ENCODE assay signal across 8 mouse cellular contexts in the genomic region with DNA sequence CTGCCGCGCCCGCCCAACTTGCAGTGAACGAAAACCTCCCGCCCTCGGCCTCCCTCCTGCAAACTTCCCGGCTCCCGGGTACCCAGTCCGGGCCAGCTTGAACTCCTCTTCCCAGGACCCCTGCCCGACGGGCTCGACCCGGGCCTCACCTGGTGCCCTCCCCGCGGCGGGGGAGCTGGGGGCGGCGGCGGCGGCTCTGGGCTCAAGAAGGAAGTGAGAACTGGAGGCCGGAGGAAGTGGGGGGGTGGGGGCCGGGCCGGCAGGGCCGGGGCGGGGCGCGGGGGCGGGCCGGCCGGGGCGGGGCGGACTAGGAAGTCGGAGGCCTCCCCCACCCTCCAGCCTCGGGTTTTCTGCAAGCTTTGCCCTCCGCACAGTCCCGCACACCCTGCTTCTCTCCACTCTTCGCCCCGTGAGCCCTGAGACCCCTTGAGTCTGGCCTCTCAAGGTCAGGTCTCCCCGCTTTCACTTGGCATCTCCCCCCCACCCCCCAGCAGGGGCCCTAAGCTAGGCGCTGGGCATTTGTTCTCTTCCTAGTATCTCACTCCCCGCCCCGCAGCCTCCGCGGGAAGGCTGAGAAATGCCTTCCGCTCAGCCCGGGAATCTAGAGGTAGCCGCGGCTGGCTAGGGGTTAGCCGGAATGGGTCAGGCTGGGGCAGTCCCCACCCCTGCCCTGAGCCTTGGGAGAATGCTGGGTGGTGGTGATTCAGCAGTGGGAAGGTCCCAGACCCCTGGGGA. TPM values are rescaled to one million over a fixed set of nuclear protein-coding genes. Genes with fewer than 3 reads are reported as not detected.
DNase-seq lines count a peak whose midpoint lies in the region; ATAC-seq lines count a peak whose summit lies in the region.

No protein-coding gene starts in this region.

- no peaks in the 10 kb centered on the region for H3K9me3 ChIP-seq in hindbrain, embryonic 13.5 days

- H3K36me3 ChIP-seq in hindbrain, embryonic 13.5 days = no peaks in the 10 kb centered on the region

- peak overlapping the region; percentile 90 for H3K4me2 ChIP-seq in hindbrain, embryonic 13.5 days

- peak overlapping the region; percentile 85 for H3K9ac ChIP-seq in hindbrain, embryonic 13.5 days

- peak; percentile 70 for DNase-seq in T-cell, adult 2 months (ENCODE audit: low spot score)
- DNase-seq in cerebellum, postnatal 14 days = peak; percentile 66 to 76
- peak; percentile 29 to 38 for DNase-seq in frontal cortex, postnatal 36 days (ENCODE audit: low spot score in 2 of 2)
- DNase-seq in left cerebral cortex, postnatal 25 days (ENCODE audit: low spot score in 2 of 2) = peak; percentile 32 to 36
- DNase-seq in right cerebral cortex, postnatal 10 days (ENCODE audit: low spot score in 2 of 2) = peak; percentile 53 to 58
- peak; percentile 39 for DNase-seq in urinary bladder, postnatal 10 days (ENCODE audit: low spot score)

- peak; percentile 81 for ATAC-seq in hindbrain, embryonic 13.5 days (ENCODE audit: low FRiP score)
- peak; percentile 24 for ATAC-seq in megakaryocyte progenitor cell, adult 5-6 weeks (replicated peaks; ENCODE audit: poor library complexity)

- H3K27me3 ChIP-seq in hindbrain, embryonic 13.5 days = no peaks in the 10 kb centered on the region

- H3K4me3 ChIP-seq in hindbrain, embryonic 13.5 days = peak overlapping the region; percentile 68

- intact Hi-C loops in left cerebral cortex, postnatal 25 days (cut with DNase I) = loop anchor here (2.0 kb wide), 2 partner anchors 27 to 39 kb away; a partner anchor contains a TSS

- under 1% methylated on average over 48 of the region's 49 CpGs for WGBS in hindbrain, embryonic 13.5 days

- H3K27ac ChIP-seq in hindbrain, embryonic 13.5 days = peak overlapping the region; percentile 85

- H3K4me1 ChIP-seq in hindbrain, embryonic 13.5 days (replicated peaks) = peaks cover 49% of the 10 kb centered on the region

RNA-seq across cellular contexts. Expression of a gene that starts 5.8 kb away (rescaled TPM):
- polyA plus RNA-seq in hindbrain, embryonic 13.5 days (2015; fragmentation: Nextera tagmentation; extraction: Ambion mirVana) = 19.1 and 21.0 TPM in 2 replicates
- 10 to 100 TPM; 22.7 to 23.5 TPM for total RNA-seq in left cerebral cortex, postnatal 25 days (2021)
- total RNA-seq in megakaryocyte progenitor cell, adult 5-6 weeks (2015) = 208 and 213 TPM in 2 replicates
- 44.7 and 47.3 TPM in 2 replicates for total RNA-seq in megakaryocyte progenitor cell, adult 5-6 weeks (2017)

RNA-seq across cellular contexts. Expression of a gene that starts 17.5 kb away (rescaled TPM):
- polyA plus RNA-seq in hindbrain, embryonic 13.5 days (2015; fragmentation: Nextera tagmentation; extraction: Ambion mirVana) = 9.6 and 9.9 TPM in 2 replicates
- total RNA-seq in left cerebral cortex, postnatal 25 days (2021) = 10 to 100 TPM; 80.6 to 87.9 TPM
- 22.4 and 23.5 TPM in 2 replicates for total RNA-seq in megakaryocyte progenitor cell, adult 5-6 weeks (2015)
- 33.5 and 36.4 TPM in 2 replicates for total RNA-seq in megakaryocyte progenitor cell, adult 5-6 weeks (2017)

RNA-seq across cellular contexts. Expression of a gene that starts 40.1 kb away (rescaled TPM):
- 48.0 and 53.0 TPM in 2 replicates for polyA plus RNA-seq in hindbrain, embryonic 13.5 days (2015; fragmentation: Nextera tagmentation; extraction: Ambion mirVana)
- 10 to 100 TPM; 23.3 to 28.8 TPM for total RNA-seq in left cerebral cortex, postnatal 25 days (2021)
- 71.9 and 80.7 TPM in 2 replicates for total RNA-seq in megakaryocyte progenitor cell, adult 5-6 weeks (2015)
- total RNA-seq in megakaryocyte progenitor cell, adult 5-6 weeks (2017) = 30.6 and 32.9 TPM in 2 replicates

RNA-seq across cellular contexts. Expression of a gene that starts 40.1 kb away (rescaled TPM):
- 23.4 and 25.0 TPM in 2 replicates for polyA plus RNA-seq in hindbrain, embryonic 13.5 days (2015; fragmentation: Nextera tagmentation; extraction: Ambion mirVana)
- 10 to 100 TPM; 39.7 to 43.5 TPM for total RNA-seq in left cerebral cortex, postnatal 25 days (2021)
- total RNA-seq in megakaryocyte progenitor cell, adult 5-6 weeks (2015) = 75.3 TPM in 2 replicates
- total RNA-seq in megakaryocyte progenitor cell, adult 5-6 weeks (2017) = 41.3 and 46.1 TPM in 2 replicates

Comparison
In these comparisons a context has a peak if more than half of its experiments do, and no peak if none do; other contexts are left out.
1. Peak in every context shown above with its lines: DNase-seq, ATAC-seq, H3K4me3 ChIP-seq and H3K27ac ChIP-seq.